Mouse (Mus musculus) spleen, postnatal 10 days (tissue): ENCODE measurements around the gene Tle2.

Experiments
- DNase-seq, 2 experiments: peaks; one replicate each; pipeline ENCODE4 v3.0.0; 2021 to 2022; ENCODE audit warnings: low spot score in 2 of 2

Gene Tle2

DNA sequence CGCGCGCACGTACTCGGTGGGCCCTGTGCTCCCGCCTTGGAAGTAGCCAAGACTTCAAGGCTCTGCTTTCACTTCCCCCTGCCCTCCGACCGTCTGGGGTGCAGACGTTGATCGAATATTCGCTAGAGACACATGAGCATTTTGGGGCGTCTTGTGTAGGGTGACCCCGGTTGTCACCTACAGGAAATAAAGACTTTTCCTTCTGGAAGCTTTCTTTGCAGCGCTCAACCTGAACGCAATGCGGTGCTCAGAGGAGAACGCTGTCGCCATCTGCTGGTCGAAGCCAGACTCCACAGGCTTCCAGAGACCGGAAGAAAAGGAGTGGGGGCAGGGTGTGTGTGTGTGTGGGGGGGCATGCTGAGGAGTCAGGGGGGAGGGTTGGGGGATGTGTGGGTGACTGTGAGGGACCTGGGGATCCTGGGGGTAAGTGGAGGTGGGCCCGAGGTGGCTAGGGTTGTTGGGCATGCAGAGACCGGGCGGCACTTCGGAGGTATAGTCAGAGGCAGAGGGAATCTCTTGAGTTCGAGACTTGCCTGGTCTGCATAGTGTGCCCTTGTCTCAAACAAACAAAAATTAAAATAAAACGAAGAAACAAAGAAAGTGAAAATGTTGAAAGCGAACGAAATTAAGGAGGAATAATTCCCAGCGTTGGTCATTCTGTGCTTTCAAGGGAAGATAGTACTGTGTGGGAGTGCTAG lies 30.8 kb downstream of the Tle2 start:
- DNase-seq: peak; percentile 78 to 89

DNA sequence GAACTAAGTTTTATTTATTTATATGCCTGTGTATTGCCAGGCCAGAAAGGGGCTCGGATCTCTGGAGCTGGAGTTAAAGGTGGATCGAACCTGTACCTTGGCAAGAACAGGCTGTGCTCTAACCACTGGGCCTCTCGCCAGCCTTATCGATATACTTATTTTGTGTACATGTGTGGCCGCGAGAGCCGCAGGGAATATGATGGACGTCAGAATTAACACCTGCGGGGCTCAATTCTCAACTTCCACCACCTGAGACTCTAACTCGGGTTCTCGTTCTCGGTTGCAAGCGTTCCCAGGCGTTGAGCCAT lies 31.3 kb downstream of the Tle2 start:
- DNase-seq: no peak

DNA sequence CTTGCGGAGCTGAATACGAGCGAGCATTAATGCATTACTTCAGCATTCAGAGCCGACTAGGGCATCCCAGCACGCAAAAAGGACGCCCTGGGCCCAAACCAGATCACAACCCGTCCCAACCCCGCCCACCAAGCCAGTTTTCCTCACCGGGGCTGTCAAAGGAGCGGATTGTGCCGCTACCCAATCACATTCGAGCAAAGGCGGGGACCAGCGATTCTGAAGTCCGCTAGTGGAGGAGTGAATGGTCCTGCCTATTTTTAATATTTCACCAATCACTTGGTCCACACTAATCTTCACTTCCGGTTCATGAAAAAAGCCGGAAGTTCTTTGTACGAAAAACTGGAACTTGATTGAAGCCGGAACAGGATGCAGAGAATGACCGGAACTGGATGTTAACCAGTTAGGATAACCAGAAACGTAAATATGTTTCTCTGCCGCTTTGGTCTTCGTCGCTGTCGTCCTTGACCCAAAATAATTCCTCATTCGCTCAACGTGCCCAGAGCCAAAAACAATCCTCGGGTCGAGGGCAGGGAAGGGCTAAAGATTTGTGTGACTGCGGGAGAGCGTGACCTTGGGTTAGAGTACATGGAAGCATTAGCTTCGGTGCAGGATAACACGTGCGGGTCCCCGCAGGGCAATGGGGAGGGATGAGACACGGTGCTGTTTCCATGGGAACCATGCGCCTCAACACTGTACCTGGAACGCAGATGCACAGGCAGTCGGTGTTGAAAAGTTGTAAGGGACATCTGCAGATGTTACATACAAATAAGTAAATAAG lies 31.8 kb downstream of the Tle2 start, which contains the start of gene BC025920:
Gene BC025920 (plus strand): TSS at position 297 of the 778 bp plus-strand sequence.
- peak; percentile 82 to 94 for DNase-seq

DNA sequence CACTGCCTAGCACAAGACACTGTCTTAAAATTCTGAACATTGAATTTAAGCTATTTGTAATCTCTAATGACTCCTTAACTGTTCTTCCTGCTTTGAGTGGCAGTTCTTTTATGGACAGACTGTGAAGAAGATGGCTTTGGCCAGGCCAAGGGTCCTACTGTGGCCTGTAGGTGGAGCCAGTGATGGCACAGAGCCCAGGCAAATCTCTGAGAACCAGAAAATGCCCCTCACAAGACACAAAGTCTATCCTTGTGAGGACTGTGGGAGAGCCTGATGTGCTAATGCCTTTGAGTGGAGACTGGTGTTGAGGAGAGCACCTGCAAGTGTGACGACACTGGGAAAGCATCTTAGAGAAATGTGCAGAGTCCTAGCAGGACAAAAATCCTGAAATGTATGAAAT lies 33.9 kb downstream of the Tle2 start:
- no peak for DNase-seq

DNA sequence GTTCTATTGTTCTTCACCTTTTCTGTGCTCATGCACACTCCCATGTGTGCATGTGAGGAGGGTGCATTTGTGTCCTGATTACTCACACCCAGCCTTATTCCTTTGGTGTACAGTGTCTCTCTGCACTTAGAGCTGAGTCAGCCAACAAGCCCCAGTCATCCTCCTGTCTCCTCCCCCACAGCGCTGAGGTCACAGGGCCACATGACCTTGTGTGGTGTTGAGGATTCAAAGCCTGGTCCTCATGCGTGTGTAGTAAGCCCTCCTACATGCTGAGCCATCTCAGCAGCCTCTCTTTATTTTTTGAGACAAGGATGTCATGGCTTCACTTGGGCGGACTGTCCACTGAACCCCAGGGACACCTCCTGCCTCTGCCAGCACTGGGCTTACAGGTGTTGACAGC lies 38.4 kb downstream of the Tle2 start:
- DNase-seq: no peak

- no peak for DNase-seq
These were observed 41.1 kb downstream of the Tle2 start for GRCm38 (mm10) chr10:81615486-81615885.

- DNase-seq: no peak
These were observed 45.6 kb downstream of the Tle2 start for GRCm38 (mm10) chr10:81619976-81620375.

DNA sequence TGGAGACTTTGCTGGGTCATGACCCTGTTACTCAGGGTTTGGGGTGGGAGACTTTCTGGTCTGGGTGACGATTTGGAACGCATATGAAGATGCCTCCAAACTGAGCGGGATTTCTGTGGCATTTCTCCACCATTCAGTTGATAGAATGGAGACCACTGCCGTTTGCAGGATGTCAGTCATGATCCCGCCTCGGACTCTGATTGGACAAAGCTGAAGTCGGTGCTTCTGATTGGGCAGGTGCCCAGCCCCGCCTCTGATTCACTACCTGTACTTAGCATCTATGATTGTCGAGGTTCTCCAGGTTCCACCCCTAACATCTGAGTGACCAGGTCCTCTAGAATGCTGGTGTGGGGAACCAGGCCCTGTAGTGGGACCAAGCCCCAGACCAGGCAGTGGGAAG lies 46.4 kb downstream of the Tle2 start:
- no peak for DNase-seq

GRCm38 (mm10) chr10:81623441-81623840 lies 49.1 kb downstream of the Tle2 start:
- DNase-seq: no peak

- no peak for DNase-seq
These were observed 52.0 kb downstream of the Tle2 start for GRCm38 (mm10) chr10:81626101-81626993.

DNA sequence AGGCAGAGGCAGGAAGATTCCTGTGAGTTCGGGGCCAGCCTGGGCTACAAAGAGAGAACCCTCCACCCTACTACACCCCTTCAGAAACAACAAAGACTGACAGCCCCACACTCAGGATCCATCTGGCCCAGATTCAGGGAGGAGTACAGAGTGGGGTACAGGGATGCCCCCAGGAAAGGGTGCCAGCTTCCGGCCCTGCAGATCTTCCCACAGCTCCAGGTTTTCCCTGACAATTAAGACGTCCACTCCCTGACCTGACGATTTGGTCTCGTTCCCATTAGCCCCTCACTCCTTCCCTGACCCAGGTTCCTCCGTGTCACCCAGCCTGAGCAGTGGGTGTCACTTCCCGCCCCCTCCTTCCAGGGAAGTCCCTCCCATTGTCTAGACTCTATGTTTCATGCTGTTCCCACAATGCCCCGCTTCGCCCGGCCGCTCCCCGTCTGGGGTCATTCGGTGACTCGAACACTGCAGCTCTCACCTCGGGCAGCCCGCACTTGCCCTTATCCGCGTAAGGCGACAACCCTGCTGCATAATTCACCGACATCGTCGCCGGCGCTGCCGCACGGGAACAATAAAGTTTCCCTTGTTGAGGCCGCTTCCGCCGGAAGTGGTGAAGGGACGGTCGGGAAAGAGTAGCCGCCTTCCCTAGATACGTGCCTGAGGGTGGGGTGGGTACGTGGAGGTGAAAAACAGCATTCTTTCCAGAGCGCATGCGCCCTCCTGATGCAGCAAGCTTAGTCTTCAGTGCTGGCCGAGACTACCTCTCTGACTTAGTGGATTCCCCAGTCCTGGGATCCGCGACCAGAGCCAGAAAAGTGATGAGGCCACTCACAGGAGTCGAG lies 52.9 kb downstream of the Tle2 start, which contains the start of gene Sirt6:
Gene Sirt6 (minus strand): TSS at position 804 of the 842 bp plus-strand sequence.
- DNase-seq: peak; percentile 85 to 92

- peak in 1 of 2 experiments; percentile 32 for DNase-seq
These were observed 53.5 kb downstream of the Tle2 start for GRCm38 (mm10) chr10:81627836-81628220.

- DNase-seq: no peak
These were observed 54.0 kb downstream of the Tle2 start, which contains the start of gene Ankrd24 for GRCm38 (mm10) chr10:81628390-81628789. TSS of gene Ankrd24 (plus strand) at chr10:81628540.

- DNase-seq: peak; percentile 72 to 89
These were observed 59.1 kb downstream of the Tle2 start for GRCm38 (mm10) chr10:81633253-81634099.

GRCm38 (mm10) chr10:81636338-81636737 lies 62.0 kb downstream of the Tle2 start:
- DNase-seq: no peak

GRCm38 (mm10) chr10:81638101-81638500 lies 63.7 kb downstream of the Tle2 start:
- DNase-seq: peak in 1 of 2 experiments; percentile 8
